Mouse (Mus musculus): ENCODE data around the gene Wfdc2. TPM values are rescaled to one million over a fixed set of nuclear protein-coding genes. Genes with fewer than 3 reads are reported as not detected.

Wfdc2 gene
- total RNA-seq, 1 experiment from 2014 or later, result not detected

Other genes starting within 250 kb of the Wfdc2 start
- gene Svs6, start 245.7 kb upstream of the Wfdc2 start, total RNA-seq (2021), result not detected in 2 replicates
- 0.73 and 3.9 TPM in 2 replicates for gene Svs5, start 229.7 kb upstream of the Wfdc2 start, total RNA-seq (2021)
- 5.2 and 7.9 TPM in 2 replicates for gene Slpi, start 173.3 kb upstream of the Wfdc2 start, total RNA-seq (2021)
- gene Rbpjl, start 159.3 kb upstream of the Wfdc2 start, total RNA-seq (2021), result not detected in 2 replicates
- 0.73 and 1.3 TPM in 2 replicates for gene Matn4, start 157.3 kb upstream of the Wfdc2 start, total RNA-seq (2021)
- gene Sdc4, start 118.5 kb upstream of the Wfdc2 start, total RNA-seq (2021), result 75.1 and 82.0 TPM in 2 replicates
- gene Sys1, start 105.4 kb upstream of the Wfdc2 start, total RNA-seq (2021), result 27.0 and 30.0 TPM in 2 replicates
- gene Gm20458, start 101.4 kb upstream of the Wfdc2 start, total RNA-seq (2021), result 4.0 TPM in 1 of 2 replicates, not detected in the other
- not detected in 2 replicates for gene Trp53tg5, start 88.7 kb upstream of the Wfdc2 start, total RNA-seq (2021)
- gene Dbndd2, start 76.3 kb upstream of the Wfdc2 start, total RNA-seq (2021), result 6.3 and 6.4 TPM in 2 replicates
- 98.3 and 99.7 TPM in 2 replicates for gene Pigt, start 64.9 kb upstream of the Wfdc2 start, total RNA-seq (2021)
- not detected in 2 replicates for gene Spint3, start 11.0 kb downstream of the Wfdc2 start, total RNA-seq (2021)
- gene Wfdc6a, start 23.0 kb downstream of the Wfdc2 start, total RNA-seq (2021), result 0.58 TPM in 1 of 2 replicates, not detected in the other
- gene Eppin, start 31.2 kb downstream of the Wfdc2 start, total RNA-seq (2021), result not detected in 2 replicates
- gene Wfdc6b, start 51.1 kb downstream of the Wfdc2 start, total RNA-seq (2021), result not detected in 2 replicates
- not detected in 2 replicates for gene Wfdc8, start 51.2 kb downstream of the Wfdc2 start, total RNA-seq (2021)
- not detected in 2 replicates for gene Wfdc16, start 76.4 kb downstream of the Wfdc2 start, total RNA-seq (2021)
- not detected in 2 replicates for gene Wfdc10, start 93.6 kb downstream of the Wfdc2 start, total RNA-seq (2021)
- gene Wfdc9, start 94.2 kb downstream of the Wfdc2 start, total RNA-seq (2021), result not detected in 2 replicates
- not detected in 2 replicates for gene Wfdc11, start 111.7 kb downstream of the Wfdc2 start, total RNA-seq (2021)
- gene Wfdc13, start 122.7 kb downstream of the Wfdc2 start, total RNA-seq (2021), result not detected in 2 replicates
- not detected in 2 replicates for gene Spint4, start 136.1 kb downstream of the Wfdc2 start, total RNA-seq (2021)
- gene Spint5, start 152.9 kb downstream of the Wfdc2 start, total RNA-seq (2021), result not detected in 2 replicates
- 0.39 and 0.57 TPM in 2 replicates for gene Wfdc3, start 183.5 kb downstream of the Wfdc2 start, total RNA-seq (2021)
- gene Dnttip1, start 183.6 kb downstream of the Wfdc2 start, total RNA-seq (2021), result 43.5 and 45.3 TPM in 2 replicates
- 9.9 and 14.1 TPM in 2 replicates for gene Ube2c, start 207.5 kb downstream of the Wfdc2 start, total RNA-seq (2021)
- not detected in 2 replicates for gene Tnnc2, start 217.6 kb downstream of the Wfdc2 start, total RNA-seq (2021)
- gene Snx21, start 223.4 kb downstream of the Wfdc2 start, total RNA-seq (2021), result 36.6 and 50.0 TPM in 2 replicates
- gene Acot8, start 242.5 kb downstream of the Wfdc2 start, total RNA-seq (2021), result 28.9 and 36.0 TPM in 2 replicates
- gene Zswim3, start 242.7 kb downstream of the Wfdc2 start, total RNA-seq (2021), result 4.3 and 5.5 TPM in 2 replicates